ENCODE assay signal across 12 mouse cellular contexts in the genomic region with DNA sequence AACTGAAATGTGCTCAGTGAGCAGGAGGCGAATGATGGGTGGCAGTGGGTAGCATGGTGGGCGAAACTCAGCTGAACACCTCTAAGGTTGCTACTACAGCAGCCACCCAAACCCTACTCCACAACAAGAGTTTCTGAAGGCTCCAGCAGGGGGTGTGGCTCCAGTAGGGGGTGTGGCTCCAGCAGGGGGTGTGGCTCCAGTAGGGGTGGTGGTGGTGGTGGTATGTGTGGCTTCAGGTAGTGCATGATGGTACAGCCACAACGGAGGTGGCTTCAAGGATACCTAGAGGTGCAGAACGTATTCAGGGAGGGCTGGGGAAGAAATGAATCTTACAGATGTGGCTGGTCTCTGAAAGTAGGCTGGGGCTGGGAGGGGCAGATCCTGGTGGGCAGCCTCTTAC. TPM values are rescaled to one million over a fixed set of nuclear protein-coding genes. Genes with fewer than 3 reads are reported as not detected.
DNase-seq lines count a peak whose midpoint lies in the region.
"Had no signal": no experiment of that assay in that cellular context is flagged by ENCODE, and none has a peak within 500 bp of the region (broad histone marks: within the 10 kb centered on the region; RNA-seq: fewer than 3 reads in every experiment).

No protein-coding gene starts in this region.

- peak; percentile 20 to 21 for DNase-seq in kidney, postnatal 4 days
- no peak for DNase-seq in kidney, adult 9 months
- peak; percentile 61 for DNase-seq in CD4-positive helper T cell, adult 2 months (ENCODE audit: low read depth, low spot score)
- peak; percentile 45 for DNase-seq in c-Kit-positive CD71-positive TER-119-positive erythroid progenitor cells, embryonic 14.5 days (ENCODE audit: low spot score)
- peak; percentile 64 for DNase-seq in naive thymus-derived CD4-positive, alpha-beta T cell, adult 2 months (ENCODE audit: low read depth)
- no peak for DNase-seq in adrenal gland, postnatal 14 days
- no peak for DNase-seq in ovary, postnatal 14 days (ENCODE audit: low spot score)
- no peak for DNase-seq in heart, adult 8-10 months (ENCODE audit: low spot score)
- DNase-seq: adrenal gland, adult 2 months; cerebellum, adult 2 months; kidney, adult 8-10 months; midbrain, embryonic 14.5 days had no signal

RNA-seq across cellular contexts. Expression of a gene that starts 5.7 kb away (rescaled TPM):
- 5.0 and 5.2 TPM in 2 replicates for total RNA-seq in adrenal gland, postnatal 14 days (2021)
- 1 to 10 TPM in 2 of 4 experiments, under 1 TPM in 2; 0.41 to 1.3 (median 1.1) TPM for total RNA-seq in heart, adult 8-10 months (2022)

Comparison
In these comparisons a context has a peak if more than half of its experiments do, and no peak if none do; other contexts are left out.
1. DNase-seq: peak in kidney, postnatal 4 days (2 of 2), CD4-positive helper T cell, adult 2 months (single experiment), c-Kit-positive CD71-positive TER-119-positive erythroid progenitor cells, embryonic 14.5 days (single experiment) and naive thymus-derived CD4-positive, alpha-beta T cell, adult 2 months (single experiment); none in kidney, adult 9 months (single experiment), adrenal gland, postnatal 14 days (single experiment), ovary, postnatal 14 days (single experiment) and heart, adult 8-10 months (single experiment).